Mouse (Mus musculus) C2C12 (cell line): Measurements from ENCODE around the gene B3gnt7.

Experiments used
- CTCF ChIP-seq: IDR thresholded peaks from one replicate; pipeline ENCODE4 v1.5.1; 2011; ENCODE audit not compliant: control insufficient read depth, insufficient read depth, insufficient read length
- MYOD1 ChIP-seq: IDR thresholded peaks from one replicate; pipeline ENCODE4 v1.6.1; 2011; ENCODE audit warnings: low read depth; ENCODE audit not compliant: control insufficient read depth, insufficient read length

GRCm38 (mm10) chr1:86306686-86307085 is 4.1 kb downstream of the B3gnt7 start:
- no peak for TF ChIP-seq CTCF
- TF ChIP-seq MYOD1, result no peak
